Mouse (Mus musculus): ENCODE data around the gene Il1f10.

Gene Il1f10

GRCm38 (mm10) chr2:24290896-24291295, at the start of gene Il1f10:
TSS of gene Il1f10 (plus strand) at chr2:24291196.
- no peak for DNase-seq (ENCODE audit: low spot score in 2 of 2)

- DNase-seq (ENCODE audit: low spot score in 2 of 2): no peak
Observed at GRCm38 (mm10) chr2:24267503-24267902, 23.5 kb upstream of the Il1f10 start.

GRCm38 (mm10) chr2:24273619-24274018, 17.4 kb upstream of the Il1f10 start:
- DNase-seq (ENCODE audit: low spot score in 2 of 2): no peak

GRCm38 (mm10) chr2:24275146-24275545, 15.8 kb upstream of the Il1f10 start:
- no peak for DNase-seq (ENCODE audit: low spot score in 2 of 2)

- DNase-seq (ENCODE audit: low spot score in 2 of 2): no peak
Observed at GRCm38 (mm10) chr2:24276654-24277053, 14.3 kb upstream of the Il1f10 start, which contains the start of gene Il1f5. TSS of gene Il1f5 (plus strand) at chr2:24276954.

GRCm38 (mm10) chr2:24294616-24295015, 3.6 kb downstream of the Il1f10 start:
- no peak for DNase-seq (ENCODE audit: low spot score in 2 of 2)

- peak; percentile 28 to 62 for DNase-seq (ENCODE audit: low spot score in 2 of 2)
Observed at GRCm38 (mm10) chr2:24296837-24297236, 5.8 kb downstream of the Il1f10 start.

- DNase-seq (ENCODE audit: low spot score in 2 of 2): no peak
Observed at GRCm38 (mm10) chr2:24311302-24312001, 20.5 kb downstream of the Il1f10 start.

GRCm38 (mm10) chr2:24316919-24317318, 25.9 kb downstream of the Il1f10 start:
- DNase-seq (ENCODE audit: low spot score in 2 of 2): no peak

GRCm38 (mm10) chr2:24317919-24318598, 27.1 kb downstream of the Il1f10 start:
- DNase-seq (ENCODE audit: low spot score in 2 of 2): no peak

GRCm38 (mm10) chr2:24335333-24335732, 44.3 kb downstream of the Il1f10 start:
- DNase-seq (ENCODE audit: low spot score in 2 of 2): no peak

- no peak for DNase-seq (ENCODE audit: low spot score in 2 of 2)
Observed at GRCm38 (mm10) chr2:24336545-24336944, 45.5 kb downstream of the Il1f10 start, which contains the start of gene Il1rn. TSS of gene Il1rn (plus strand) at chr2:24336853.

- no peak for DNase-seq (ENCODE audit: low spot score in 2 of 2)
Observed at GRCm38 (mm10) chr2:24341395-24341885, 50.4 kb downstream of the Il1f10 start.
